Mouse (Mus musculus): Measurements from ENCODE around the gene Rasal2. TPM values are rescaled to one million over a fixed set of nuclear protein-coding genes. Genes with fewer than 3 reads are reported as not detected.

Gene Rasal2
- polyA plus RNA-seq, 1 experiment from 2014 or later, result 11.1 TPM

DNA sequence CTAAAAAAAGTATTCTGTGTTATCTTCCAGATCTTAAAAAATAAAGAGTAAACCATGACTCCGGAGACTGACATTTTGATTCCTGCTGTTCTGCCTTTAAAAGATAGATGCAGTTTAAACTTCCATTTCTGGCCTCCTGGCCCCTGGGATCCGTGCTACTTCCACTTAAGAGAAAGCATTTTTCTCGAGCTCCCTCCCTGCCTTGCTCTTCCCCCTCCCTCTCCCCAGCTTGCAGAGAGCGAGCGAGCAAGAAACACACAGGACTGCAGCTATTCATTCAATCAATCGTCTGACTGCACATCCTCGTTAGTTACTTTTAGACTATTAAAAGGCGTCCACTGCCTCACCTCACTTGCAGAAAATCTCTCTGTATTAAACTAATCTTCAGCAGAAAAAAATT, 181.4 kb downstream of the Rasal2 start:
- Histone ChIP-seq H3K4me2 (ENCODE audit: low read depth, low read length) (no peak overlapping the region), H3K27me3 (ENCODE audit: control insufficient read depth, insufficient read depth, low read length) (no peaks in the 10 kb centered on the region), H3K9me3 (replicated peaks; ENCODE audit: control insufficient read depth, low read length) (no peaks in the 10 kb centered on the region), H3K4me3 (ENCODE audit: low read depth, low read length) (no peak overlapping the region), H3K27ac (replicated peaks; ENCODE audit: low read depth, low read length) (no peak overlapping the region), H3K4me1 (ENCODE audit: control insufficient read depth, insufficient read depth, low read length) (no peaks in the 10 kb centered on the region), H3K36me3 (replicated peaks; ENCODE audit: control insufficient read depth, insufficient read depth, low read depth, low read length) (no peaks in the 10 kb centered on the region), H3K9ac (replicated peaks; ENCODE audit: low read length) (no peak overlapping the region)
- DNase-seq (ENCODE audit: low spot score) (peak; percentile 41), ATAC-seq (replicated peaks; ENCODE audit: insufficient number of reproducible peaks, low FRiP score, low TSS enrichment, low read depth) (no peak)
- 18% methylated on average over 8 of the region's 8 CpGs for WGBS

DNA sequence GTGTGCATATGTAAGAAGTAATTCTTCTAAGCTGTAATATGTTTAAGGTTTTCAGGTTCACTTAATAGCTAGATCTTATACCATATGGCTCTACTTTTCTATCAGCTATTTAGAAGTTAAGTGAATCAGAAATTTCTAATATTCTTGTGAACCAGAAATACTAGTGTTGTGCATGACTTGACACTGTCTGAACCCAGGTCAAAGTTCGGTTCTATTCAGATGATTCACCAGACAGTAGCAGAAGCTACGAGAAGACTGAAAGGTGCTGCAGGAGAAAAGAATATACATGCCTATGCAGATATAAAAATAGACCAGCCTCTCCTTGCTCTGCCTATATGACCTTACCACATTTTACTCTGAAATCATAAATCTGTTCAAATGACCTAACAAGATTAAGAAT, 182.0 kb downstream of the Rasal2 start:
- Histone ChIP-seq H3K27ac (replicated peaks; ENCODE audit: low read depth, low read length) (no peak overlapping the region), H3K27me3 (ENCODE audit: control insufficient read depth, insufficient read depth, low read length) (no peaks in the 10 kb centered on the region), H3K4me1 (ENCODE audit: control insufficient read depth, insufficient read depth, low read length) (no peaks in the 10 kb centered on the region), H3K9ac (replicated peaks; ENCODE audit: low read length) (no peak overlapping the region), H3K9me3 (replicated peaks; ENCODE audit: control insufficient read depth, low read length) (no peaks in the 10 kb centered on the region), H3K4me3 (ENCODE audit: low read depth, low read length) (no peak overlapping the region), H3K36me3 (replicated peaks; ENCODE audit: control insufficient read depth, insufficient read depth, low read depth, low read length) (no peaks in the 10 kb centered on the region), H3K4me2 (ENCODE audit: low read depth, low read length) (no peak overlapping the region)
- 56% methylated on average over 2 of the region's 2 CpGs for WGBS
- ATAC-seq (replicated peaks; ENCODE audit: insufficient number of reproducible peaks, low FRiP score, low TSS enrichment, low read depth) (no peak), DNase-seq (ENCODE audit: low spot score) (no peak)

DNA sequence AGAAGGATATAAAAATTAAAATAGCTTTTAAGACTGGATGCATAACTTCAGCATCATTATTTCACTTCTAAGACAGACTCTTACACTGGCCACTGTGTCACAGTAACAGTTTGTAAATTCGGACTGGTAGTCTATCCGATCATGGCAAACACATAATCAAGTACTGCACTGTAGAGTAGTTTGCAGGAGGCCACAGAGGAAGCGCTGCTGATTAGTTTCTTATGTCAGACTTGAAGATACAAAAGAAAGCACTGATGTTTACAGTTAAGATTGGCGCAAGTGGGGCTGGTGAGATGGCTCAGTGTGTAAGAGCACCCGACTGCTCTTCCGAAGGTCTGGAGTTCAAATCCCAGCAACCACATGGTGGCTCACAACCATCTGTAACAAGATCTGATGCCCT, 187.4 kb downstream of the Rasal2 start:
- DNase-seq (ENCODE audit: low spot score), result peak; percentile 21
- no peaks in the 10 kb centered on the region for H3K4me1 ChIP-seq (ENCODE audit: control insufficient read depth, insufficient read depth, low read length)
- no peak overlapping the region for H3K9ac ChIP-seq (replicated peaks; ENCODE audit: low read length)
- H3K4me3 ChIP-seq (ENCODE audit: low read depth, low read length), result no peak overlapping the region
- H3K27me3 ChIP-seq (ENCODE audit: control insufficient read depth, insufficient read depth, low read length), result no peaks in the 10 kb centered on the region
- no peak overlapping the region for H3K27ac ChIP-seq (replicated peaks; ENCODE audit: low read depth, low read length)
- no peaks in the 10 kb centered on the region for H3K36me3 ChIP-seq (replicated peaks; ENCODE audit: control insufficient read depth, insufficient read depth, low read depth, low read length)
- H3K9me3 ChIP-seq (replicated peaks; ENCODE audit: control insufficient read depth, low read length), result no peaks in the 10 kb centered on the region
- ATAC-seq (replicated peaks; ENCODE audit: insufficient number of reproducible peaks, low FRiP score, low TSS enrichment, low read depth), result no peak
- H3K4me2 ChIP-seq (ENCODE audit: low read depth, low read length), result no peak overlapping the region
- 79% methylated on average over 6 of the region's 6 CpGs for WGBS

DNA sequence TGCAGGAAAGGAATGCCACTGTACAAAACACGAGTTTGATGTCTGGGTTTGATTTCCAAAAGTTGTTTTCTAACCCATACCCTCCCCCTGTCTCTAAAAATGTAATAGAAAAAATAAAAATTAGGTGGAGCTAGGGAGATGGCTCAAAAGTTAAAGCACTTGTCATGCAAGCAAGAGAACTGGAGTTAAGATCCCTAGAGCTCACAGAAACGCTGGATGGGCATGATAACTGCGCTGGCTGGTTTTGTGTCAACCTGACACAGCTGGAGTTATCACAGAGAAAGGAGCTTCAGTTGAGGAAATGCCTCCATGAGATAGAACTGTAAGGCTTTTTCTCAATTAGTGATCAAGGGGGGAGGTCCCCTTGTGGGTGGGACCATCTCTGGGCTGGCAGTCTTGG, 191.5 kb downstream of the Rasal2 start:
- no peaks in the 10 kb centered on the region for H3K4me1 ChIP-seq (ENCODE audit: control insufficient read depth, insufficient read depth, low read length)
- ATAC-seq (replicated peaks; ENCODE audit: insufficient number of reproducible peaks, low FRiP score, low TSS enrichment, low read depth) (no peak), DNase-seq (ENCODE audit: low spot score) (no peak)
- 78% methylated on average over 3 of the region's 3 CpGs for WGBS
- H3K4me2 ChIP-seq (ENCODE audit: low read depth, low read length), result no peak overlapping the region
- H3K4me3 ChIP-seq (ENCODE audit: low read depth, low read length), result no peak overlapping the region
- no peak overlapping the region for H3K9ac ChIP-seq (replicated peaks; ENCODE audit: low read length)
- no peaks in the 10 kb centered on the region for H3K27me3 ChIP-seq (ENCODE audit: control insufficient read depth, insufficient read depth, low read length)
- H3K27ac ChIP-seq (replicated peaks; ENCODE audit: low read depth, low read length), result no peak overlapping the region
- H3K9me3 ChIP-seq (replicated peaks; ENCODE audit: control insufficient read depth, low read length), result no peaks in the 10 kb centered on the region
- no peaks in the 10 kb centered on the region for H3K36me3 ChIP-seq (replicated peaks; ENCODE audit: control insufficient read depth, insufficient read depth, low read depth, low read length)

DNA sequence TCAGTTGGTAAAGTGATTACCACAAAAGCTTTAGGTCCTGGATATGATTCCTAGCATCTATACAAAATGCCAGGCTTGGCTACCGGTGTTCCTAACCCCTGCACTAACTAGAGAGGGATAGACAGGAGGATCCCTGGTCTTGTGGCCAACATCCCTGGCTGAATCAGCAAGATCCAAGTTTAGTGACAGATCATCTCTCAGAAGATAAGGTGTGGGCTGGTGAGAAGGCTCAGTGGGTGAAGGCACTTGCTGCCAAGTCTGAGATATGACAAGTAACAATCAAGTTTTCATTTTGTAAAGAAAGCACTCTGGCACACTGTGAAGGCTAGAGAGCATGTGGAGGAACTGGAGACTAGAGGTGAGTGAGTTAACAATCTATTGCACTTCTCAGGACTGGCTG, 191.9 kb downstream of the Rasal2 start:
- H3K27ac ChIP-seq (replicated peaks; ENCODE audit: low read depth, low read length), result no peak overlapping the region
- no peak for ATAC-seq (replicated peaks; ENCODE audit: insufficient number of reproducible peaks, low FRiP score, low TSS enrichment, low read depth)
- 100% methylated on average over 1 of the region's 1 CpGs for WGBS

DNA sequence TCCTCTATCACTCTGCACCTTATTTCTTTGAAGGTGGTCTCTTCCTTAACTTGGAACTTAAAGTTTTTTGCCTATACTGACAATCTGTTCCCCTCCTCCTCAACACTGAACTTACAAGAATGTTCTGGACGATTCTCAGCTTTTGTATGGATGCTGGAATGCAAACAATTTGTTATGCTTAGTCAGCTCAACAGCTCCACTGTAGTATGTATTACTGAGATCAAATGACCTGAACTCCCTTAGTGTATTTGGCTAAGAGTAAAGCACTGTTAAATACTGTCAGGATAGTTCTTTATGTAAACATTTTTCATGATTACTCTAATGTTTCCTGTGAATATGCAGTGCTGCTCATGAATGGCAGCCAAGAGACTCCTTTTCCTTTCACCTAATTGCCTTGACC, 203.6 kb downstream of the Rasal2 start:
- Histone ChIP-seq H3K27me3 (ENCODE audit: control insufficient read depth, insufficient read depth, low read length) (no peaks in the 10 kb centered on the region), H3K9ac (replicated peaks; ENCODE audit: low read length) (no peak overlapping the region), H3K9me3 (replicated peaks; ENCODE audit: control insufficient read depth, low read length) (no peaks in the 10 kb centered on the region), H3K27ac (replicated peaks; ENCODE audit: low read depth, low read length) (no peak overlapping the region), H3K36me3 (replicated peaks; ENCODE audit: control insufficient read depth, insufficient read depth, low read depth, low read length) (no peaks in the 10 kb centered on the region), H3K4me1 (ENCODE audit: control insufficient read depth, insufficient read depth, low read length) (no peaks in the 10 kb centered on the region), H3K4me3 (ENCODE audit: low read depth, low read length) (no peak overlapping the region), H3K4me2 (ENCODE audit: low read depth, low read length) (no peak overlapping the region)
- 9% methylated on average over 1 of the region's 1 CpGs for WGBS
- DNase-seq (ENCODE audit: low spot score), result no peak
- ATAC-seq (replicated peaks; ENCODE audit: insufficient number of reproducible peaks, low FRiP score, low TSS enrichment, low read depth), result no peak

More for the DNA sequence above, 191.9 kb downstream of the Rasal2 start:
- Histone ChIP-seq H3K9ac (replicated peaks; ENCODE audit: low read length) (no peak overlapping the region), H3K36me3 (replicated peaks; ENCODE audit: control insufficient read depth, insufficient read depth, low read depth, low read length) (no peaks in the 10 kb centered on the region), H3K4me3 (ENCODE audit: low read depth, low read length) (no peak overlapping the region), H3K4me1 (ENCODE audit: control insufficient read depth, insufficient read depth, low read length) (no peaks in the 10 kb centered on the region), H3K9me3 (replicated peaks; ENCODE audit: control insufficient read depth, low read length) (no peaks in the 10 kb centered on the region), H3K4me2 (ENCODE audit: low read depth, low read length) (no peak overlapping the region), H3K27me3 (ENCODE audit: control insufficient read depth, insufficient read depth, low read length) (no peaks in the 10 kb centered on the region)
- no peak for DNase-seq (ENCODE audit: low spot score)

DNA sequence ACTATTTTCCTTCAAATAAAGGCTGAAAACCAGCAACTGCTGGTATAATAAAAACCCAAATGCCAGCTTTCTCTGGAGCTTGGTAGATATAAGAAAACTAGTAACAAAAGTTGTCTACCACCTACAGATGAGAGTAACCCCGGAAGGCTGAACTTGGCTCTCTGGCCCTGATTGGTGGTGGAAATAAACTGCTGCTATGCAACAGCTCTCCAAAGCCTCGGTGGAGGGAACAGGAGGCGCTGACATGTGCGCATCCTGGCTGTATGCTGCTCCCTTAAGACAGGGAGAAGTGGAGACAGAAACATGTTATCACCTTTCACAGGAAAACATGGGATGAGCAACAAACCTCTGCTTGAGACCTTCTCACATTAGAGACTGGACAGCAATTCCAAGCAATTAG, 206.7 kb downstream of the Rasal2 start:
- Histone ChIP-seq H3K27ac (replicated peaks; ENCODE audit: low read depth, low read length) (no peak overlapping the region), H3K27me3 (ENCODE audit: control insufficient read depth, insufficient read depth, low read length) (no peaks in the 10 kb centered on the region), H3K4me3 (ENCODE audit: low read depth, low read length) (no peak overlapping the region), H3K4me2 (ENCODE audit: low read depth, low read length) (no peak overlapping the region), H3K36me3 (replicated peaks; ENCODE audit: control insufficient read depth, insufficient read depth, low read depth, low read length) (no peaks in the 10 kb centered on the region), H3K9ac (replicated peaks; ENCODE audit: low read length) (no peak overlapping the region), H3K9me3 (replicated peaks; ENCODE audit: control insufficient read depth, low read length) (no peaks in the 10 kb centered on the region), H3K4me1 (ENCODE audit: control insufficient read depth, insufficient read depth, low read length) (no peaks in the 10 kb centered on the region)
- DNase-seq (ENCODE audit: low spot score) (no peak), ATAC-seq (replicated peaks; ENCODE audit: insufficient number of reproducible peaks, low FRiP score, low TSS enrichment, low read depth) (no peak)
- WGBS, result 60% methylated on average over 4 of the region's 4 CpGs

DNA sequence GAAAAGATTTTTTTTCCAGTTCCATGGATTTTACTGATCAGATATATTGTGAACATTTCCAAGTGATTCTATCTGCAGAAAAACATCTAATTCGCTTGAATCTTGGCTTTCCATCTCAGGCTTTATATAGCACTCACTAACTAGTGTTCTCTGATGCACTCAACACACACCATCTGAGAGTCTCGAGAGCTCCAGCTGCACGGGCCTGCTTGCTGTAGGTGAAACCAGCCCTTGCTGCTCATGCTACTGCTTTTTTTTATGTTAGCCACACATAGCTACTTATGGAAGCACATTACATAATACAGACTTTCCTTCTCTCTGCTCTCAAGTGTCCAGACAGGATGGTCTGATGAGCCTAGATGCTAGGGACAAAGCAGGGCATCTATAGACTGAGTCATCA, 229.4 kb downstream of the Rasal2 start:
- H3K27me3 ChIP-seq (ENCODE audit: control insufficient read depth, insufficient read depth, low read length), result no peaks in the 10 kb centered on the region
- H3K27ac ChIP-seq (replicated peaks; ENCODE audit: low read depth, low read length), result no peak overlapping the region
- no peak overlapping the region for H3K4me3 ChIP-seq (ENCODE audit: low read depth, low read length)
- WGBS, result 64% methylated on average over 3 of the region's 3 CpGs
- no peak for DNase-seq (ENCODE audit: low spot score)
- no peak for ATAC-seq (replicated peaks; ENCODE audit: insufficient number of reproducible peaks, low FRiP score, low TSS enrichment, low read depth)
- H3K9me3 ChIP-seq (replicated peaks; ENCODE audit: control insufficient read depth, low read length), result no peaks in the 10 kb centered on the region
- no peaks in the 10 kb centered on the region for H3K4me1 ChIP-seq (ENCODE audit: control insufficient read depth, insufficient read depth, low read length)
- H3K9ac ChIP-seq (replicated peaks; ENCODE audit: low read length), result no peak overlapping the region
- H3K36me3 ChIP-seq (replicated peaks; ENCODE audit: control insufficient read depth, insufficient read depth, low read depth, low read length), result no peaks in the 10 kb centered on the region
- no peak overlapping the region for H3K4me2 ChIP-seq (ENCODE audit: low read depth, low read length)
